Mouse (Mus musculus) kidney, postnatal 36 days (tissue): ENCODE results near the gene Pde4dip.

Source experiments
- DNase-seq, 2 experiments: peaks; one replicate each; pipeline ENCODE4 v3.0.0; 2021 to 2022; ENCODE audit warnings: mixed read lengths in 2 of 2

Gene Pde4dip

DNA sequence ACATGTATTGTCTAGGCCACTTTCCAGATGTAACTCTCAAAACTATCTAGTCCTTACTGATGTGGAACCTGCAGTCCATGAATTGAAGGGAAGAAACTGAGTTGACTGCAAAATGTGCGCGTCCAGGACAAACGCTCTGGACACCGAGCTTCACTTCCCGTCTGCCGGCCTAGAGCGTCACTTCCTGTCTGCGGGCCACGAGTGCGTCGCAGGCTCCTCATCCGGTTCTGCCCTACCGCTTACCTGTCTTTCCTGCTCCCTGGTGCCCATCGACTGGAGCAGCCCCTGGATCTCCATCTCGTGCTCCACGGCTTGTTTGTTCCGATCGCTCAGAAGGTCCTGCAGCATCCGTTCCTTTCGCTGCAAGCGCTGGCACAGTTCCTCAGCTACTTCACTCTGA, 136.9 kb downstream of the Pde4dip start:
- no peak for DNase-seq

DNA sequence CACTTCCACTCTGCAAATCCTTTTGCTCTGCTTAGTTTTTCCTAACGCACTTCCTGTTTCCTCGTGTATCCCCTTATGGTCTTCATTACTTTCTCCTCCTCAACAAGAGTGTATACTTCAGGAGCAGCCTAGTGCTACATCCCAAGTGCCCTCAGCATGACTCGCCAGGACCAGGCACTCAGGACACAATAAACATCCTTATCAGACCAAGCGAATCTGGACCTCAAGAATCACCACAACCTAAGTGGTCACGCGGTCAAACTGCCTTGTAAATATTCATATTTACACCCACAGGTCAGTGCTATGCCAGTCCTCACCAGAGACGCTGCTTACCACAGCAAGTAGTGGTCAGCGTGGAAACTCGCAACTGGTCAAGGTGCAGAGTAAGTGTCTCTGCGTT, 139.7 kb downstream of the Pde4dip start:
- DNase-seq, result no peak

DNA sequence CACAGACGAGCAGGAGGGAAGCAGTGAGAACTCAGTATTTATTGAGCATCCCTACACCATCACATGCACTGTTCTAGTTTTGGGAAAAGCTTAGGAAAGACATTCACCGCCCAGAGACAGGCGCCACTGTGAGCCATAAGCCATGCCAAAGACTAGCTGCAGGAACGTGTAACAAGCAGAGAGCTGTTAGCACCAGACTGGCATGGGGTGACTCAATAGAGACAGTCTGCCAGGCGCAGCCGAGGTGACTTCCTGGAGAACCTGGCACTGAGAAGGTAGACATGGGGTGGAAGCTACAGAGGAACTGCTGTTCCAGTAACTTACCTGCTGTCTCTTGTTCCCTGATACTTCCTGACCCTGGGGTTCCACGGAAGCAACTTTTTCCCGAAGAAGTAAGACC, 145.7 kb downstream of the Pde4dip start:
- no peak for DNase-seq

DNA sequence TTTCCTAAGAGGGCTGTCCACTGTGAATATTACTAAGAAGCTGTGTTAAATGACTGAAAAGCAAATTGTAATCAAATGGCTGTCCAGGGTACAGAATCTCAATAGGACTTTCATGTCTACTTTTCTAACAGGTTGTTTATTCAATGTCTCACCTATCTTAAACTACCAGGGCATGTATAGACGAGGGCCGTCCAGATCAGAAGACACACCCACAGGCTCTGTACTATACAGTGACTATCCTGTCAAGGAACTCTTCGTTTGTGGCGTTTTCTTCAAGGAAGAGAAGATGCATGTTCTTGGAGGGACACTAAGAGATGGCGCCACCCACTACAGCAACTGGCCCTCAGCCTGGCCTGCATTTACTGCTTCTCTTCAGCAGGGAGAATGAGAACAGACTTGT, 152.9 kb downstream of the Pde4dip start:
- DNase-seq, result no peak

DNA sequence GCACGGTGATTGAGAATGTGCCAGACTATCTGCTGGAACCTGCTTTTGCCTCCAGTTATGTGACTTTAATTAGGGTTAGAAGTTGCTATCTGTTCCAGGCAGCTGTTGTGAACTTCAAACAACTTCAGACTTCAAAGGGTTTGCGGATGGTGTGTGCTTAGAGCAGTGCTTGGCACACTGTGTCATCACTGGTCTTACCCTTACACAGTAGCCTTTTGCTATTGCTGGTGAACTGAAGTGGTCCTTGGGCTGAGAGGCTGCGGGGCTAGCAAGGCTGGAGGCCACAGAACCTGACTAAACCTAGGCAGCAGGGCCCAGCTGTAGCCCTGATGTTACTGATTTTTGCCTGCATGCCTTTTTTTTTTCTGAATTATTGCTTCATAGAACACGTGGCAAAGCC, 154.2 kb downstream of the Pde4dip start:
- no peak for DNase-seq

DNA sequence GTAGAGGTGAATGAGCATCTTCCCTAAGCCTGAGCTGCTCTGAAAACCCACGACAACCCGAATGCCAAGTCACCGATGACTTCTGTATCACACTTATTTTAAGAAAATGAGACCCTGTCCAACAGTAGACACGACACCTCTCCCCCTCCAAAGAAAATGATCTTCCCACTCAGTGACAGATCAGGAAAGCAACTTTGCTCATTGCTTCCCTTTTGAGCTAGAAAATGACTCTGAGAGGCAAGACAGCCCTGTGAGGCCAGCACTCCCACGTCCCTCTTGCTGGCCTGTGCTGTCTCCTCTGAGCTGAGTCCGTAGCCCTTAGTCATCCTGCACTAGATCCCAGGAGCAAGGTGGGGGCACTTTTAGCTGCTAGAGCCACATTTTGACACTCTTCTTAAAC, 155.9 kb downstream of the Pde4dip start:
- DNase-seq, result no peak

DNA sequence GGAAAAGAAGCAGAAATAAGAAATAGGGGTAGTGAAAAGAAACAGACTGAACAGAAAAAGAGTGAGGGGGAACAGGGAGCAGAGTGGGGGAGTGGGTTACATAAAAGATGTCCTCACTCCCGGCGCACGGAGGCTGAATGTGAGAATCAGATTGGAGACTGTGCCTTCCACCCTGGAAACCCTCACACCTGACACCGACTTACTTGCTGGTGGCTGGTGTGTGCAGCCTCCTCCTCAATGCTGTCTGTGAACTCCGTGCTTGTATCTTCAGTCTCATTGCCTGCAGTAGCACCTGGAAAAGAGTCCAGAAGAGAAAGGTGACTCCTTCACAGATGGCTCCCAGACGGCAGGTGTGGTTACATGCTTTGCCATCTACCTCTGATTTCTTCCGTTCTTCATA, 157.9 kb downstream of the Pde4dip start:
- no peak for DNase-seq

DNA sequence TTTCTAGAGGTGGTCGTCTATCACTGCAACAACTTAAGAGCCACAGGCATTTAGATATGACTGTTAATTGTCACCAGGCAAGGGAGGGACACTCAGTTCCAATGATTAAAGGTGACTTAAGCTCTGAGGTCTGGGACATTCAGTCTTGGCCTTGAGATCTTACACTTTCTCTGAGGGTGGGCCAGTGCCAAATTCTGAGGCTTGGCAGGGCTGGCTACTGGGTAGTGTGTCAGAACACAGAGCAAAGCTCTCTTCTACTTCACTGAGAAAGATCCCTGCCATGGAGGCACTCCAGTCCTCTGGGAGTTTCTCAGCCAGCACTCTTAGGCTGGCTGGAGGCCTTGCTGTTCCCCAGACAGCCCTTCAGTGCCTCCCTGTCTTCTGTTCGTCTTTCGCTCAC, 158.4 kb downstream of the Pde4dip start:
- no peak for DNase-seq

DNA sequence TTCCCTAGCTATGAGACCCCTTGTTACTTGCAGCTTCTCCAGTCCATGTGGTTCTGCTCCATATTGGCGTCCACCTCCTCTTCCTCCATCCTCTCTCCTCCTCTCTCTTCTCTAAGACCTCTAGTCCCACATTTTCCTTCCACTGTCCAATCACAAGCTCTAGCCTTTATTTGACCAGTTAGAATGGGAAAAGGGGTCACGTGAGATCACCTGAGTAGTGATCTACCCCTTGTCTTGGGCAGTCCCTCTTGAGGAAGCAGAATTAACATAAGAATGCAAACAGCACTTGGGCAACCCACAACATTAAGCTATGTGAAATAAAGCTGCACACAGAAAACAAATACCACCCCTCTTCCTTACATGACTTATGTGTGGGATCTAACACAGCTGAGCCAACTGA, 160.7 kb downstream of the Pde4dip start:
- DNase-seq, result no peak

DNA sequence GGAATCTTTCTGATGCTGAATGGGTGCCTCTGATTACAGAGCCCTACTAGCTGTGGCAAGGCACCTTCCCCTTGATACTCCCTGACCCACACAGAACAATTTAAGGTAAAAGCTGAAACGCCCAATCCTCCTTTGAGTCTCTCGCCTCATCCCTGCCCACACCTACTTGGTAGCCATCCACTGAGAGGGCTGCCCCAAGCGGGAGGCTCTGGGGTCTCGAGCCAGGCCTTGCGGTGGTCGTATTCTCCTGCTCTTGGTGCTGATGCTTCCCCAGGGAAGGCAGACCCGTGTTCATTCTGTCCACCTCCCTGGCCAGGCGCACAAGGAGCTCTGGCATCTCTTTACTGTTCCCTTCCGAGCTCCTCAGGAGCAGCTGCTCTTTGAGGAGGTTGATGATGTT, 169.4 kb downstream of the Pde4dip start:
- no peak for DNase-seq

DNA sequence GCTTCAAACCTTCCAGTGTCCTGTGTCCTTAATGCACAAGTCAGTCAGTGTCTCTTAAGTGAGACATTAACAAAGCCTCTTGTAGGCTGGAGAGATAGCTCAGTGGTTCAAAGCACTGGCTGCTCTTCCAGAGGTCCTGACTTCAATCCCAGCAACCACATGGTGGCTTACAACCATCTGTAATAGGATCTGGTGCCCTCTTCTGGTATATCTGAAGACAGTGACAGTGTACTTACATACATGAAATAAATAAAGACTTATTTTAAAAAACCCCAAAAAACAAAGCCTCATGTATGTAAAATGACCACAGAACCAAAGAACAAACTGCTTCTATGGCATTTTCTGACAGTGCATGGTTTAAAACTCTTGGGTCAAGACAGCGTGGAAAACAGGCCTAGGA, 172.6 kb downstream of the Pde4dip start:
- DNase-seq, result no peak

DNA sequence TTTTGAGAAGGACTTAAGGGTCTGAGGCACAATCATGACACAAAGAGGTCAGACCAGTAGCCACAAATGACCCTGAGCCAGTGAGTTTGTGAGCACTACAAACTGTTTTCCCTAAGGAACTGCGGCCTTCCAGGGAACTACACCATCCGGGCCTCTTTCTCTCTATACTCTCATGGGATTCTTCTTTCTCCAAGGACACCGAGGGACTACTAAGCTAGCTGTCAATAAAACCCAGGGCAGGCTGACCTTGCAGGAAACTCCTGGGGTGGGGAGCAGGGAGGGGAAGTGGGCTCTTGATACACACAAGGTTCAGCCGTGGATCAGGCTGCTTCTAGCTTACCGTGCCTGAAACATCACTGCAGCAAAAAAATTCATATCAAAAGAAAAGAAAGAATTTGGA, 177.6 kb downstream of the Pde4dip start:
- DNase-seq, result no peak

DNA sequence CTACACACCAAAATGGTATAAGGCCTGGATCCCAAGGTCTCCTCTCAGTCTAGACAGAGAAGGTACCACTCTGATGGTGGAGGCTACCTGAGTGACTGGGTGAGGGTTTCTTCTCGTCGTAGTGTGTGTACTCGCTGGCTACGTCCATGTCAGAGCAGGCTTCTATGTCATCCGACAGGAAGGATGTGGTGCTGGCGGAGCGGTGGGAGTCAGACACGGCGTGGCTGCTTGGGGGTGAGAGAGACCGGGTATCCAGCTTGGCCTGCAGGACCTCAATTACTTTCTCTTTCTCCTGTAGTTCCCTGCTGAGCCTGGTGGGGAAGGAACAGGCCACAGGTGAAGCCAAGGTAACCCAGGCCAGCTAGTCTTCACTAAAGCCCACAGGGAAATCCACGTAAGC, 178.4 kb downstream of the Pde4dip start:
- no peak for DNase-seq

DNA sequence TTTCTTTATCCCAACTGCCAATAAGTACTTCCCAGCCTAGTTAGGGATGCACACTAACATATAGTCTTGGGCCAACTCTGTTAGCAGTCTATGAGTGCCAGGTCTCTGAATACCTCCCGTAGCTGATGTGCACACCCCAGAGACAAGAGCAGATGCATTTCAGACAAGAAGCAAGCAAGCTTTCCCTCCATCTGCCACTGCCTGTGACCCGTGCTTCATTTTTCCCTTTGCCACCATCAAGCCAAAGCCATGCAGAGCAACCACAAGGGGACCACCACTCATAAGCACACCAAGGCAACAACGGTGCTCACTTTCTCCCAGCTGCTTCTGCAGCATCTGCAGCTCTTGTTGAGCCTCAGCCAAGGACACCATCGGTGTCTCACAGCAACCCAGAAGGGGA, 181.9 kb downstream of the Pde4dip start:
- no peak for DNase-seq

DNA sequence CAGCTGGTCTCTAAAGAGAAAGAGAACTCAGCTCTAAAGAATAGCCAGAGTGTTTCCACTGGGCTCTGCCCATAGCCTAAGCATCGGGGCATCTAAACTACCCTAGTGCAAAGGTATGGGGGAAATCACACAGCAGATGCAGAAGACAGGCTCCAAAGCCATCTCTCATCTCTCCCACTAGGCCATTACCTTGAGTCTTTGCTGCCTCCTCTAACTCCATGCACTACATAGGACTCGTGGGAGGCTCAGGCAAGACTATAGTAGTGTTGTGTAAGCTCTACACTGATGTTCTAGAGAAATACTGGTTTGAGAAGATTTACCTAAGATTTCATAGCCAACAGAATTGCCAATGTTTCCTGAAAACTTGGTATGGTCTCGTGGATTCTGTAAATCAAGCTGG, 183.0 kb downstream of the Pde4dip start:
- no peak for DNase-seq

DNA sequence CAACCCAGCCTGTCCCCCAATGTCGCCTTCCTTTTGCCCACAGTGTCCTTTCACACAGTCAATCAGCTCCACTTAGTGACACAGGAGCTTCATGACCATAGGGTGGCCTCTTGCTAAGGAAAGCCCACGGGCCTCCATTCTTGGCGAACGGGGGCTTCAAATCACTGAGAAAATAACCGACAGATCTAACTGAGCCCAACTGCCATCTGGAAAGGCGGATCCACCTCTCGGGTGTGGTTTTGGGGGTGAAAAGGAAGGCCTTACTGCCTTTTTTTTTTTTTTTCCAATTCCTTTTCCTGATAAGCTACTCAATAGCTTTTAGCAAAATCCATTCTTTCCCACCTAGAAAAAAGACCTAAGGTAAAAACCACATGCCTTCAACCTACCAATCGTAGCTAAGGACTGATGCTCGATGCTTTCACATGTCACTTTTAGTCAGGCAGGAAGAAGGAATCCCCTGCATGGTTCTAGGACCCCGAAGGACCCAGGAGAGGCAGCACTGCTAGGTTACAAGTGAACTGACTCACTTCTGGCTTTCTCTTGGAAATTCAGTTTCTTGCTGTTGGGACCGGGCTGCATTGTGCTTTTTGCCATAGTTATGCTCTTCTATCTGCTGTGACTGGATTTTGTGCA, 185.9 kb downstream of the Pde4dip start:
- no peak for DNase-seq

DNA sequence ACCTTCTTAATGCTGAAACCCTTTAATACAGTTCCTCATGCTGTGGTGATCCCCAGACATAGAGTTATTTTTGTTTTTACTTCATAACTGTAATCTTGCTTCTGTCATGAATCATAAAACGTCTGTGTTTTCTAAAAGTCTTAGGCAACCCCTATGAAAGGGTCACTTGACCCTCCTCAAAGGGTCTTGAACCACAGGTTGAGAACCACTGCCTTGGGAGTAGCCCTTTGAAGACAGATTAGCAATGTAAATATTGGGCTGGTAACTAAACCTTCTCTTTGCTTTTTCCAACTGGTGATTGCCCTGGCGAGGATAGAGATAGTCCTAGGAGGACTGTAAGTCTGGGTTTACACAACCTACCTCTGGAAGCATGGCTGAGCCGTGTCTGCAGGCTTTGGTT, 187.3 kb downstream of the Pde4dip start:
- DNase-seq, result no peak

DNA sequence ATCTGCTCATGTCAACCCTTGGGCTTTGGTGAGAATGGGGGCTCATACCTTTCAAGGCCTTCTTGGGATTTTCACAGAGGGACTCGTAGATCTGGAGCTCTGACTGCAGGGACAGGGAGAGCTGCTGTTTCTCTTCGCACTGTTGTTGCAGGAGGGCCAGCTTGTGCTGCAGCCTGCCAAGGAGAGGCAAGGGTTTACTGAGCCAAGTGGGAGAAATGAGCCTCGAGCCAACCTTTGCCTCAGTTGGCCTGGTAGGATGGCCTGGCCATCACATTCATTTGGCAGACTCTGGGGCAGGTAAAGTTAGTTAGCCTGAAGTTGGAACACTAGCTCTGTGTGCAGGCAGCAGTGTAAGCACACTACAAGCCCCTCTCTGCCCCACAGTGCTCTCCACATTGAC, 189.4 kb downstream of the Pde4dip start:
- DNase-seq, result no peak

DNA sequence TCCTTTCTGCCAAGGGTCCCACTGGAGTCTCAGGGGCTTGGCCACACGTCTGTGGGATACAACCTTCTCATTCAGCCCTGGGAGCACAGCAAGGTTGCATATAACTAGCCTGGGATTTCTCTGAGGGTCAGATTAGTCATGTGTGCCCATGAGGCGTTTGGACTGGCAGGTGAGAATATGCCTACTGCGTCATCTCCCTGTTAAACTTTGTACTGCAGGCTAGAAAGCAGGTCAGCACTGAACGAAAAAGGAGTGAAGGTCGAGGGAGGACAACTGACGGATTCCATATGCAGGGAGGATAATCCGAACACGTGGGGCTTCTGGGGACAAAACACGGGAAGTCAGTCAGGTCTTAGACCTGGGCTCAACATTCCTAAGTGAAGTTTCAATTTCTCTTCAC, 191.2 kb downstream of the Pde4dip start:
- peak; percentile 54 to 55 for DNase-seq

DNA sequence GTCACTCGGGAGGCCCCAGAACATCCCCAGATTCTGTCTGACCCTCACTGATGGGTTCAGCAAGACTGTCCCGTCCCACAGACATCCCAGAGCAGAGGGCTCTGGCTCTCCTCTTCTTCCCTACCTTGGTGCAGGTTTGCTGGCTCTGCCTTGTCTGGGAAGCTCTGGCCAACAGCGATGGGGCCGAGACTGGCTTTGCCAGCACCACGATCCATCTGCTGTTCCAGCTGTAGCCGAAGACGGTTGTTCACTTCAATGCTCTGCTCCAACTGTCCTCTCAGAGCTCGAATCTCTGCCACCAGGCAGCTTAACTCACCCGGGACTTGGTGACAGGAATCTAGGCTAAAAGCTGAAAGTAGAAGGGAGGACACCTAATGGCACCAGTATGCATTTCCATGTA, 191.6 kb downstream of the Pde4dip start:
- no peak for DNase-seq

DNA sequence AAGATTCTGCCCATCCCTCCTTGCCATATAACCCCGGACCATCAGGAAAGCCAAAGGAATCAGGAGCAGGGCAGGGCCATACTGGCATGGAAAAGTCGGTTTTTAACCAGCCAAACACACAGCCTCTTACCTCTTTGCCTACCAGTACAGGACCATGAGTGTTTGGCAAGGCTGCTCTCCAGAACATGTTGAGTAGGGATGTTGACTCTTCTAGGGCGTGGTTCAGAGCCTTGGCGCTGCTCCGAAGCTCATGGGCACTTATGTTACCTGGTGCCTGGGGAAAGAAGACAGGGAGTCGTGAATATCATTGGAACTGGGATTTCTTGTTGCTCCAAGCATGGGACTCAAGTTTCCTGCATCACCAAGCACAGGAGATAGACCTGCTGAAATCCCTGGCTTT, 194.7 kb downstream of the Pde4dip start:
- no peak for DNase-seq

DNA sequence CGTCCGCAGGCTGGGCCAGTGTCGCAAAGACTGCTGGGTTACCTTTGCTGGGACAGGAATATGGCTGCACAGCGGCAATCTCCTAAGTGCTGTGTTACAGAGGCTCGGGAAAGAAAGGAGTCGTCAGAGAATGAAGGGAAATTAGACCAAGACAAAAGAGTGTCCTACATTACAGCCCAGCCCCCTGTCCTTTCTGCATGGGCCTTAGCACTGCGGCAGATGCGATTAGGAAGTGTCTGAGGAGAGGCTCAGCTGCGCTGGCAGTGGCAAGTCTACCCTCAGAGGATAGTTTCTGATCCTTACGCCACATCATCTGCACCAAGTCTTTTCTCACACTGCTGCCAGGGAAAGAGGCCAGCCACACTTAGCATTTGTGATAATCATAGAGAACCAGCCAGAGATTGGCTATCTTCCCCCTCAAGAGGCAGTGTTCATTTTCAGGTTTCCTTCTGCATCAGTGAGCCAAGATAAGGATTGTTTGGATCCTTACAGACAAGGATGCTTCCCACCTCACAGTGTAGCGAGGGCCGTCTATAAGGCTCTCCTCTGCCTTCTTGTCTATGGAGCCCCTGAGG, 197.0 kb downstream of the Pde4dip start:
- no peak for DNase-seq

DNA sequence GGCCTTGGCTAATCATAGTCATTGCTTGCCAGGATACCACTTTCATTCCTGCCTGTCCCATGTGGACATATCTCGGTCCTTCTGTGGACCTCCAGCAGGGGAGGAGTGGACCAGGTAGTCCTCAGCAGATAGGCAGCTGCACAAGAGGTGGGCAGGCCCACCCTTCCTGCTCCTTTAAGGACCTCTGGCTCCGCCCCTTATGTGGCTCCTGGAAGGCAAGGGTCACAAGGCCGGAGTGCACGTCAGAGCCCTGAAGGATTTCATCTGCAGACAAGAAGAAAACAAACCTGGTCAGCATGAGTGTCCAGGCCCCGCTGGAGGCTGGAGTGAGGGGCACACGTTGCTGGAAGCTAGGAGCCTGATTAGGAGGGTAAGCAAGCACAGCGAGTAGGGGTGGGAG, 197.9 kb downstream of the Pde4dip start:
- peak; percentile 65 to 66 for DNase-seq

DNA sequence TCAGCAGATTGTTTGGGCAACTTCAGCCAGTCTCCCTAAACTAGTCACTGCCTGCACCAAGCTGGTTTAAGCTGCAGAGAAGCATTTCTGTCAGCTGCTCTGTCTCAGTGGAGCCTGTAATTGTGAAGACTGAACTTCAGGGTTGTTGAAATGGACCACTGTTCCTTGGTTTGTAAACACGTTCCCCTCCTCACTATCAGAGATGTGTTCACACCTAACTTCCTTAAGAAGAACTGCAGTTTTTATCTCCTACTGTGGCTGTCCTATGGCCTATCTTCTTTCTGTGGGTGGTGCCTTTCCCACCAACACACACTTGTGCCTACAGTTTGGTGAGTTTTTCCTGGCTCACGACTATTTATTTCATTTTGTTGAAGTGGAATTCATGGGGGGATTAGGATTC, 199.2 kb downstream of the Pde4dip start:
- DNase-seq, result no peak

DNA sequence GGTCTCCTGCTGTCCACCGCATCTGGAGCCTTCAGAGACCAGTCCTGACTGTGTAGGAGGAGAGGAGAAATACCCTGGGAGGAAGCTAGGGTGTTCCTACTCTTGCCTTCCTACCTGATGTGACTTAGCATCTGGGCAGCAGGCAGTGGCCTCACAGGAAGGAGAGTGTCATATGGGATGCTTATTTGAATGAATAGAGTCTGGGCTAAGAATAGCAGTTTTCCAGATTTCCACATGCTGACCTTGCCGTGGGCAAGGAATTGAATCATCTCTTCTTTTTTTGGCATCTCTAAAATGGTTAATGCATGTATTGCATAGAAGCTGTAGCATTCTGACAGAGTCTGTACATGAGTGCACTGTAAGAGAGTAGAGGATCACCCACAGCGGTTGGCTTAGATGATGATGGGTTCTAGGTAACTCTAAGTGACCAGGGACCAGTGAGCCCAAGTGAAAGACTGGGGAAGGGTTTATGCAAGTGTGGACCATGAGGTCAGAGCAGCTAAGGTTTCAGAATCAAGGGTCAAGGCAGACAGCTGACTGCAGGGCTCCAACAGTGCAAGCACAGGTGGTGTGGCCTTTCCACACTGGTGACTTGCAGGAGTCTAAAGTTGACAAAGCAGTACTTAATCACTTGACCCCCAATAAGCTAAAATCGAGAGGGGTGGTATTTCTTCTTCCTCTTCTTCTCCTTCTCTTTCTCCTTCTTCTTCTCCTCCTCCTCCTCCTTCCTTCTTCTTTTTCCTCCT, 202.0 kb downstream of the Pde4dip start:
- DNase-seq, result no peak
